Mouse (Mus musculus) heart, embryonic 15.5 days (tissue): Measurements from ENCODE around the gene Ctnnd2. TPM values are rescaled to one million over a fixed set of nuclear protein-coding genes. Genes with fewer than 3 reads are reported as not detected.

Experiments
- ATAC-seq: fragments of 200-750 bp; cut with Nextera tagmentation; replicated peaks from 2 replicates; pipeline ENCODE4 v1.8.0; 2017; ENCODE audit warnings: low read depth, moderate TSS enrichment; ENCODE audit not compliant: insufficient number of reproducible peaks, insufficient read depth, low FRiP score
- H3K27ac ChIP-seq: fragments of 300-500 bp; sonication (generic); 2 replicates; pipeline ENCODE4 v1.5.1; 2015; ENCODE audit warnings: mild to moderate bottlenecking, inconsistent platforms
- H3K27me3 ChIP-seq: fragments of 300-500 bp; sonication (generic); 2 replicates; pipeline ENCODE4 v1.6.1; 2015; ENCODE audit warnings: inconsistent platforms
- H3K36me3 ChIP-seq: fragments of 300-500 bp; sonication (generic); 2 replicates; pipeline ENCODE4 v1.6.1; 2015; ENCODE audit warnings: mild to moderate bottlenecking, inconsistent platforms
- H3K4me1 ChIP-seq: fragments of 300-500 bp; sonication (generic); replicated peaks from 2 replicates; pipeline ENCODE4 v1.6.1; 2015; ENCODE audit warnings: inconsistent platforms
- H3K4me2 ChIP-seq: fragments of 300-500 bp; sonication (generic); 2 replicates; pipeline ENCODE4 v1.6.1; 2015; ENCODE audit warnings: inconsistent platforms, mild to moderate bottlenecking, moderate library complexity
- H3K4me3 ChIP-seq: fragments of 300-500 bp; sonication (generic); 2 replicates; pipeline ENCODE4 v1.5.1; 2015; ENCODE audit warnings: mild to moderate bottlenecking, inconsistent platforms
- H3K9ac ChIP-seq: fragments of 300-500 bp; sonication (generic); 2 replicates; pipeline ENCODE4 v1.6.1; 2015; ENCODE audit warnings: mild to moderate bottlenecking, inconsistent platforms
- H3K9me3 ChIP-seq: fragments of 300-500 bp; sonication (generic); replicated peaks from 2 replicates; pipeline ENCODE4 v1.6.1; 2016; ENCODE audit warnings: inconsistent platforms
- WGBS: fragments of 180-500 bp; shearing (Covaris S2); methylation state at CpG from one replicate; pipeline ENCODE4 v1.1.7; 2015; ENCODE audit warnings: mixed read lengths; 5-methylcytosine and 5-hydroxymethylcytosine counted together
- polyA plus RNA-seq: library from polyadenylated mRNA; unstranded; fragments of >200 nt; fragmentation: Nextera tagmentation; extraction: Ambion mirVana; gene quantifications from 2 replicates; pipeline ENCODE4 v1.2.1, GENCODE M21; 2015

Ctnnd2 gene
- polyA plus RNA-seq, 1 experiment from 2014 or later: 1.0 TPM

DNA sequence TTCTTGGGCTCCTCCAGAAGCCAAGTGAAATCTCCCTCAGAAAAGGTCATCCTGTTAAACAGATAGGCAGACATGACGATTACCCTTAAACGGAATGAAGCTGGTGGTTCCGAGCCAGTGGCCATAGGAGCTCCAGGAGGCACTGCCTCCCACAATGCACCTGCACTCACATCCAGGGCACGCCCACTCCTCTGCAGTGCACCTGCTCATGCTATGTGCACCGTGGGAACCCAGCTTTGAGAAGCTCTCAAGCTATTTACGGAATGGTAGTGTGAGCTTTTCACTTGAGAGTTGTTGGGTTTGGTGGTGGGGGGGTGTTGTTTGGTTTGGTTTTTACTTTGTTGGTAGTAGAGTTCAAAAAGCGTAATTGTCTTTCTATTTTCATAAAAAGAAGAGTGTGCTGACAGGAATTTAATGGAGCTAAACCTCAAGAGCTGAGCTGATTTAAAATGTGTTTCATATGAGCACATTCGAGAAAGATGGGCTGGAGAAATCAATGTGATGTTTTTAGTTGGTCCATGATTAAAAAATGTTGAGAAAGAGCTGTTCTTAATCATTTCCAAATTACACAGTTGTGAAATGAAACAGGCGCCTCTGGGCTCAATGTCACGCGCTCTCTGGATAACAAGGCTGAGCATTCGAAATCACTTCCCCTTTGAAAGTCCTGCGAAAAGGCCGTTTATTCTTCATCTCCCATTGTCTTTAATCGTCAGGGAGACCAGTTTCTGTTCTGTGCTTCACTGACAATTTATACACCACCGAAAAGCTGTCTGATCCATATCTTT is 802.8 kb downstream of the Ctnnd2 start:
- H3K36me3 ChIP-seq: no peaks in the 10 kb centered on the region
- H3K4me1 ChIP-seq: peaks cover 7% of the 10 kb centered on the region
- H3K27me3 ChIP-seq: no peaks in the 10 kb centered on the region
- H3K4me2 ChIP-seq: no peak overlapping the region
- H3K4me3 ChIP-seq: no peak overlapping the region
- H3K9ac ChIP-seq: no peak overlapping the region
- ATAC-seq: no peak
- H3K27ac ChIP-seq: no peak overlapping the region
- WGBS: 78% methylated on average over 16 of the region's 16 CpGs
- no peaks in the 10 kb centered on the region for H3K9me3 ChIP-seq

DNA sequence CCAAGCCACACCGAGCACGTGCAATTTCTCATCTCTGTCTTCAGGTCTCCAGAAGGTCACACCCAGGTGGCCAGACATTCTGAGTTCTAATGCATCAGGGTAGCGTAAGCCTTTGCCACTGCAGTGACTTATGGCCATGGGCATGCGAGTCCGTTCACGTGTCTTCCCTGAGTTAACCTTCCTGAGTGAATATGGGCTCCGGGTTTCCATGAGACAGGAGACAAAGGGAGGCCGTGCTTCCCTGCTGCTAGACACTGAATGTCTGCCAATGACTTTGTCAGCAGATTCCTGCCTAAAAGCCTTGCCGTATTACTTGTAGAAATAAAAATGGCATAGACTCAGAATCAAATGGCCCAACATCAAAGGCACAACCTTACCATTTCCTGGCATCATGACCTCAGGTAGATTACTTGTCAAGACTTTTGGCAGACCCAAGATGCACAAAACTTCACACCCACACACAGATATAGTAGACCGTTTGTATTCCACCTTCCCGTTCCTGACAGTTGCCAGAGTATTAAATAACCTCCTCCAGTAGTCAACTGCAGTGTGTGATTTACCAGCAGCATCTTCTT is 804.9 kb downstream of the Ctnnd2 start:
- peaks cover 7% of the 10 kb centered on the region for H3K4me1 ChIP-seq
- no peaks in the 10 kb centered on the region for H3K9me3 ChIP-seq
- no peak overlapping the region for H3K4me3 ChIP-seq
- H3K9ac ChIP-seq: no peak overlapping the region
- no peaks in the 10 kb centered on the region for H3K36me3 ChIP-seq
- H3K4me2 ChIP-seq: no peak overlapping the region
- H3K27ac ChIP-seq: no peak overlapping the region
- no peak for ATAC-seq
- 62% methylated on average over 11 of the region's 11 CpGs for WGBS
- H3K27me3 ChIP-seq: no peaks in the 10 kb centered on the region

DNA sequence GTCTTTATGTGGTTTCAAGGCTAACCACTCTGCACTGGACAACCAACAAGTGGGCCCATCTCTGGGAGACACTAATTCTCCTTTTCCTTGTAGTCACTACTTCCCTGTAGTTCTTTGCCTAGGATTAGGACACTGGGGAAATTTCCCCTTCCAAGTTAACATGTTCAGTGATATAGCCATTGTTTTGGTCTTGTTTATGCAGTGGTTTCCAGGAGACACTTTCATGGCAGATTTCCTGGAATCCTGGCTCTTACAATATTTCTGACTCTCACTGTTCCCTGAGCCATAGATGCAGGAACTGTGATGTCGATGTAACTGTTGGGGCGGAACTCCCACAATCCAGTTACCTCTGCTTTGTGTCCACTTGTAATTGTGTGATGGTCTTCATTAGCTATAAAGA is 814.5 kb downstream of the Ctnnd2 start:
- Histone ChIP-seq H3K36me3 (no peaks in the 10 kb centered on the region), H3K9me3 (no peaks in the 10 kb centered on the region), H3K27me3 (no peaks in the 10 kb centered on the region), H3K4me2 (no peak overlapping the region), H3K4me3 (no peak overlapping the region), H3K4me1 (no peaks in the 10 kb centered on the region), H3K9ac (no peak overlapping the region), H3K27ac (no peak overlapping the region)
- 87% methylated on average over 2 of the region's 2 CpGs for WGBS
- no peak for ATAC-seq

DNA sequence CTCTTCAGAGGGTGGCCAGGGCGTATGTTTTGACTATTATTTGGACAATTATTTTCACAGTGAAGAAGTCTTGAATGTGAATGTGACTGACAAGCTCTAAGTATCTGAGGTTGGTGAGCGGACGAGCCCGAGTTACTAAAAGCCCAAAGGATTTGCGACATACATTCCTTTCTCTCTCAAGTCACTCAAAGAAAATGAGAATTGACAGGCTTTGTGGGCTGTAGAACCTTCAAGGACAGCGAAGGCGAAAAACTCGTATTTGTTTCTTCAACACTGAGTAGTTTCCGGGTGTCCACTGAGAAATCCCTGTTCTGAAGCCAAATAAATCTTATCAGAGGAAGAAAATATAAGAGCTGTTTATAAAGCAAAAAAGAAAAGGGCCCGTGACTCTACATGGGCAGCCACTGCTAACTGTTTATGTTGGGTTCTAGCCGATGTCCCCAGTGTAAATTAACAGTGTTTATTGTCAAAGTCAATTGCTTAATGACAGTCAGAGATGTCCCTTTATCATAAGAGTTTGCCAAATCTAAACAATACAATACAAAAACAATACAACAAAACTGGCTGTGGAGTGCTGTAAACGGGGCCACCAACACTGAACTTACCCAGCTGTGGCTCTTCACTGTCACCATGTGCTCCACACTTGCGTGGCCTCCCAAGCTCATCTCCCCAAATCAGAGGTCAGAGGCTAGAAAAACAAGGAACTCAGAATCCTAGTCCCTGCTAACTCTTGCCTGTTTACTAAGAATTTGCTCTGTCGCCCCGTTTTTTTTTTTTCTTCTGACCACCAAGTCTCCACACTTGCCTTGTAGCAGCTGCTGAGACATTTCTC is 818.2 kb downstream of the Ctnnd2 start:
- no peaks in the 10 kb centered on the region for H3K9me3 ChIP-seq
- no peak overlapping the region for H3K9ac ChIP-seq
- WGBS: 43% methylated on average over 15 of the region's 15 CpGs
- ATAC-seq: no peak
- no peak overlapping the region for H3K4me2 ChIP-seq
- H3K4me1 ChIP-seq: no peaks in the 10 kb centered on the region
- no peak overlapping the region for H3K4me3 ChIP-seq
- no peaks in the 10 kb centered on the region for H3K36me3 ChIP-seq
- H3K27me3 ChIP-seq: no peaks in the 10 kb centered on the region
- no peak overlapping the region for H3K27ac ChIP-seq

DNA sequence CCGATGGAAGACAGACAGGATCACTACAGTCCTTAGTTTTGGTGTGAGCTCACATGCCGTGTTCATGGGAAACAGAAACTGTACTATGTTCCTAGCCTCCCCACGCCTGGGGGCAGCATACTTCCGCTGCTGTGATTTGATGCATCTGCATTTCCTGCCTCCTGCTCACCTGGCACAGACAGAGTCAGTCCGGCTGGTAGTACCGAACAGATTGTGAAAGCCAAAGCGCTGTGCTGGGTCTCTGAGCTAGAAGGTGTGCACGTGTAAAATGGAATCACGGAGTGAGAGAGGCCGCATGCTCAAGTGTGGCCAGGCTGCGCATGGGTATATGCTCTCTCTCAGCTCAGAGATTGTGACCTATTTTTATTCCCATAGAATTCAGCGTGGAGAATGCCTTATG is 820.0 kb downstream of the Ctnnd2 start:
- ATAC-seq: no peak
- Histone ChIP-seq H3K27ac (no peak overlapping the region), H3K36me3 (no peaks in the 10 kb centered on the region), H3K4me1 (no peaks in the 10 kb centered on the region), H3K4me3 (no peak overlapping the region), H3K9ac (no peak overlapping the region), H3K4me2 (no peak overlapping the region), H3K27me3 (no peaks in the 10 kb centered on the region), H3K9me3 (no peaks in the 10 kb centered on the region)
- 80% methylated on average over 12 of the region's 12 CpGs for WGBS

DNA sequence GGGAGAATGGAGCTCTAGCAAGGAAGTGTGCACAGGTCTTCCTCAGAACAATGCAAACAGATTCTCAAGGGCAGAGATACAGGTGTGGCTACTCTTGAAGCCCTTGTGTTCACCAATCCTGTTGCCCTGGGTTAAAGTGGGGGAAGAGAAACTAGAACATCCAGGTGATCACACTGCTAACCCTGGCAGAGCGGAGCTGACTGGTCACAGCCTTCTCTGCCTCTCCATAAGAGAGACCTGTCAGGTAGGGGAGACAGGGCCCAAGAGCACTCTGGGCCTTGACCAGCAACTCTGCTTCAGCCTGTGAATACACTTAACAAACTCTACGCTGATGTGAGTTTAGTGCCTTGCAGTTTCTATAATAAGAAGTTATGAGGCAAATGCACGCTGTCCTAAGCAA is 820.5 kb downstream of the Ctnnd2 start:
- no peaks in the 10 kb centered on the region for H3K27me3 ChIP-seq
- WGBS: 90% methylated on average over 3 of the region's 3 CpGs
- H3K4me1 ChIP-seq: no peaks in the 10 kb centered on the region
- H3K4me3 ChIP-seq: no peak overlapping the region
- H3K9me3 ChIP-seq: no peaks in the 10 kb centered on the region
- H3K9ac ChIP-seq: no peak overlapping the region
- no peak overlapping the region for H3K4me2 ChIP-seq
- ATAC-seq: no peak
- no peaks in the 10 kb centered on the region for H3K36me3 ChIP-seq
- no peak overlapping the region for H3K27ac ChIP-seq

DNA sequence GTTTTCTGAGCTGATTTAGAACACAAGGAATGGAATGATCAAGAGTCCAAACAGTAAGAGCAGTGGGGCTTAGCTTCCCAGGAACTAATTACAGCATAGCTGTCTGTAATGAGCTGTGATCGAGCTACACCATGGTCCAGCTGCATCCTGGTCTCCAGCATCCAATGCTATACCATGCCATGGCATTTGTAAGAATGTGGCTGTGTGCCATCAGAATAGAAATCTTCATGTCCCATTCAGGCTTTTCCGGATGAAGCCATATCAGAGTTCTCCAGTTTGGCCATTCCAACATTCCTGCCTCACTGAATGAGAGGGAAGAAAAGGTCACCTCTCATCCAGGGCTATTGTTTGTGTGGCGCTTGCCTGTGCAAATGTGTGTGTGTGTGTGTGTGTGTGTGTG is 823.0 kb downstream of the Ctnnd2 start:
- H3K4me3 ChIP-seq: no peak overlapping the region
- H3K27me3 ChIP-seq: no peaks in the 10 kb centered on the region
- H3K9ac ChIP-seq: no peak overlapping the region
- H3K36me3 ChIP-seq: no peaks in the 10 kb centered on the region
- H3K27ac ChIP-seq: no peak overlapping the region
- H3K4me2 ChIP-seq: no peak overlapping the region
- 70% methylated on average over 3 of the region's 3 CpGs for WGBS
- no peak for ATAC-seq
- H3K4me1 ChIP-seq: no peaks in the 10 kb centered on the region
- H3K9me3 ChIP-seq: no peaks in the 10 kb centered on the region

DNA sequence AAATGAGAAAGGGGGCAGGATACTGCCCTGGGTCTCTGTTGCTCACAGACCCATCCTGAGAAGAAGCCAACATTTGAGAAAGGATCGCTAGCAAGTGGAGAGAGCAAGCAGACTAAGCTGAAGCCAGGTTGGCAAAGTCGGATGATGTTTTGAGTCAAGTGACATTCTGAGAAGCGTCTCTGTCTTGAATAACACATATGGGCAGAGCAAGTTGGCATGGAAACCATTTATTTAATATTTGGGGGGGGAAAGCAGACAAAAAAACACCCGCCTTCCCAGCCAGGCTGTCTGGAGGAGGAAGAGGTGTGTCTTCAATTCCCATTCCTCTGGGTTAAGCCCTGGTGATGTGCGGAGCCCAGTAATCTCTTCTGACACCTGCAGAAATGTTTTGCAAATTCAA is 832.1 kb downstream of the Ctnnd2 start:
- Histone ChIP-seq H3K27me3 (no peaks in the 10 kb centered on the region), H3K36me3 (no peaks in the 10 kb centered on the region), H3K4me3 (no peak overlapping the region), H3K27ac (no peak overlapping the region), H3K9ac (no peak overlapping the region), H3K9me3 (no peaks in the 10 kb centered on the region), H3K4me2 (no peak overlapping the region), H3K4me1 (no peaks in the 10 kb centered on the region)
- no peak for ATAC-seq
- WGBS: 79% methylated on average over 5 of the region's 5 CpGs

DNA sequence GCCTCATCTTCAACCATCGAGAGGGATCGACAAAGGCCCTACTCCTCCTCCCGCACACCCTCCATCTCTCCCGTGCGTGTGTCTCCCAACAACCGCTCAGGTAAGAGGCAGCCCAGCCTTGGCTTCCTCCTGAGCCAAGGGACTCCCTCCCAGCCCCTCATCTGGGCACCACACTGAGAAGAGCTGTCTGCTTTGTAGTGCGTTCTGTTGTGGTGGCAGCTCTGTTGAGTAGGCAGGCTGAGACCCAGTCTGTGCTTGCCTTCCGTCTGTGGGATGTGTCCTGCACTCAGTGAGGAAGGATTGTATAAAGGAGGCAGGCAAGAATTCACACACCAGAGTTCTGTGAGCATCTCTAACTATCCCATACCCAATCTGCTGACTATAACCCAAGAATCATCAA is 832.6 kb downstream of the Ctnnd2 start:
- Histone ChIP-seq H3K4me3 (no peak overlapping the region), H3K9me3 (no peaks in the 10 kb centered on the region), H3K9ac (no peak overlapping the region), H3K4me1 (no peaks in the 10 kb centered on the region), H3K27me3 (no peaks in the 10 kb centered on the region), H3K27ac (no peak overlapping the region), H3K36me3 (no peaks in the 10 kb centered on the region), H3K4me2 (no peak overlapping the region)
- 78% methylated on average over 8 of the region's 8 CpGs for WGBS
- no peak for ATAC-seq

DNA sequence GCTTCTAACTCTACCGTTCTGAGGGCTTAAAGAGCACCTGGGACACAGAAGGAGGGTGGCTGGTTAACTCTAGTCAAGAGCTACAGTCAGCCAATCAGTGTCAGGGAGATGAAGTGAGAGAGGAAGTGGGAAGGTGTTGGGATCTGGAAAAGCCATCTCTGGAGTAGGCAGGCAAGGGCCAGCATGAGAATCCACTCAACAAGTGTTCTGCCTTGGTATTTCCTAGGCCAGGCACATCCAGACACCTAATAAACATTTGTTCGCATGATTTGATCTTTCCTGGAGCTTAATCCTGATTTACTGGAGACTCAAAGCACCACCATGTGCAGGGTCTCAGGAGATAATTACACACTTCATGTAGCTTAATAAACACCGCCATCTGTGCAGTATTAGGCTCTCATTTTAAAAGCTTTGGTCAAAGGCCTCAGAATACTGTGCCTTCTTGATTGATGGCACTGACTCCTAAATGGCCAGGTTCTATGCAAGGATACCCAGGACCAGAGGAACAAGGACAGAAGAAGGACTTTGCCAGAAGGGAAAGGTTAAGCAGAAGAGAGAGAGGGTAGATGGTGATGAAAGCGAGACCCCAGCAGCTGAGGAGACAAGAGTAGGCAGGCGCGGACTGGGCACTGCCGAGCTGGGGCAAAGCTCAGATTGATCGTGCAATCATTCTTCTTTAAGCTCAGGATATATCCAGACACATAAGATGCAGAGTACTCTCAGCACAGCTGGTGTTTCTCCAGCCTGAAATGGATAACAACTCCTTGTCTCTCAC is 833.8 kb downstream of the Ctnnd2 start:
- no peak for ATAC-seq
- H3K9ac ChIP-seq: no peak overlapping the region
- 83% methylated on average over 8 of the region's 8 CpGs for WGBS

DNA sequence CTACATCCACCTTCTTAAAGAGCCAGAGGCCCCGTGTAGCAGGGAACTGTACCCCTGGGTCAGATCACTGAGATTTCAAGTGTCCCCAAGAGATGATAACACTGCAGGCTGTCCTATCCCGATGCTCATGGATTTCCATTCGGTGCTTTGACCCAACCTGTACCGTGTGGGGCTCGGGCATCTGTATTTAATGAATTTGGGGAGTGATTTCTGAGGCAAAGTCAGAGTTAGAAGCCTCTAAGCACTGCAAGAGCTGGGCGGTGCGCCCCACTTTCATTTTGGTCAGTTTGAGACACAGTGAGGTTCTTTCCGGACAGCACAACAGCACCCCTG is 834.4 kb downstream of the Ctnnd2 start:
- H3K9me3 ChIP-seq: no peaks in the 10 kb centered on the region
- no peak overlapping the region for H3K4me3 ChIP-seq
- no peak overlapping the region for H3K4me2 ChIP-seq
- no peaks in the 10 kb centered on the region for H3K27me3 ChIP-seq
- no peaks in the 10 kb centered on the region for H3K4me1 ChIP-seq
- no peak overlapping the region for H3K9ac ChIP-seq
- H3K36me3 ChIP-seq: no peaks in the 10 kb centered on the region
- no peak overlapping the region for H3K27ac ChIP-seq
- no peak for ATAC-seq
- 80% methylated on average over 8 of the region's 8 CpGs for WGBS

More for the DNA sequence above, 833.8 kb downstream of the Ctnnd2 start:
- no peak overlapping the region for H3K4me3 ChIP-seq
- no peaks in the 10 kb centered on the region for H3K4me1 ChIP-seq
- H3K4me2 ChIP-seq: no peak overlapping the region
- H3K9me3 ChIP-seq: no peaks in the 10 kb centered on the region
- H3K36me3 ChIP-seq: no peaks in the 10 kb centered on the region
- no peak overlapping the region for H3K27ac ChIP-seq
- H3K27me3 ChIP-seq: no peaks in the 10 kb centered on the region
